8 mouse cellular contexts compared by ENCODE assay signal in genomic region chr4:58934746-58935476, GRCm38 (mm10). TPM values are rescaled to one million over a fixed set of nuclear protein-coding genes. Genes with fewer than 3 reads are reported as not detected.
DNase-seq lines count a peak whose midpoint lies in the region; ATAC-seq lines count a peak whose summit lies in the region.

No protein-coding gene starts in this region.

- no peaks in the 10 kb centered on the region for H3K36me3 ChIP-seq in hindbrain, embryonic 16.5 days (ENCODE audit: control insufficient read depth, insufficient read depth, low read length)
- no peaks in the 10 kb centered on the region for H3K36me3 ChIP-seq in liver, embryonic 13.5 days
- H3K36me3 ChIP-seq in neural tube, embryonic 15.5 days, result no peaks in the 10 kb centered on the region

- no peak overlapping the region for H3K27ac ChIP-seq in hindbrain, embryonic 16.5 days (ENCODE audit: low read depth, low read length)
- no peak overlapping the region for H3K27ac ChIP-seq in liver, embryonic 13.5 days
- H3K27ac ChIP-seq in neural tube, embryonic 15.5 days (replicated peaks), result no peak overlapping the region

- H3K4me2 ChIP-seq in hindbrain, embryonic 16.5 days (ENCODE audit: low read length), result no peak overlapping the region
- peak overlapping the region; percentile 28; the same call in 1 of the 2 replicates for H3K4me2 ChIP-seq in liver, embryonic 13.5 days
- no peak overlapping the region for H3K4me2 ChIP-seq in neural tube, embryonic 15.5 days

- whole genome bisulfite sequencing in hindbrain, embryonic 16.5 days, result 40% methylated on average over 15 of the region's 15 CpGs
- WGBS in liver, embryonic 13.5 days (ENCODE audit: insufficient replicate concordance), result 29% methylated on average over 15 of the region's 15 CpGs
- 49% methylated on average over 15 of the region's 15 CpGs for WGBS in neural tube, embryonic 15.5 days

- no peak overlapping the region for H3K4me3 ChIP-seq in hindbrain, embryonic 16.5 days (ENCODE audit: low read length)
- no peak overlapping the region for H3K4me3 ChIP-seq in liver, embryonic 13.5 days (replicated peaks)
- no peak overlapping the region for H3K4me3 ChIP-seq in neural tube, embryonic 15.5 days (replicated peaks)

- H3K4me1 ChIP-seq in hindbrain, embryonic 16.5 days (ENCODE audit: control insufficient read depth, insufficient read depth, low read depth, low read length), result peaks cover 7% of the 10 kb centered on the region
- H3K4me1 ChIP-seq in liver, embryonic 13.5 days (replicated peaks), result peaks cover 4% of the 10 kb centered on the region
- peaks cover 4% of the 10 kb centered on the region; the same call in 1 of the 2 replicates for H3K4me1 ChIP-seq in neural tube, embryonic 15.5 days

- peak; percentile 94 for ATAC-seq in hindbrain, embryonic 16.5 days
- peak; percentile 73 for ATAC-seq in liver, embryonic 13.5 days (ENCODE audit: low read depth)
- ATAC-seq in neural tube, embryonic 15.5 days (ENCODE audit: low FRiP score), result peak; percentile 92

- no peaks in the 10 kb centered on the region for H3K27me3 ChIP-seq in hindbrain, embryonic 16.5 days (replicated peaks; ENCODE audit: control insufficient read depth, insufficient read depth, low read length)
- 0 out of 2 replicates have a peak, but pooled peaks cover 3% of the 10 kb centered on the region for H3K27me3 ChIP-seq in liver, embryonic 13.5 days
- no peaks in the 10 kb centered on the region for H3K27me3 ChIP-seq in neural tube, embryonic 15.5 days (replicated peaks)

- no peaks in the 10 kb centered on the region for H3K9me3 ChIP-seq in hindbrain, embryonic 16.5 days (ENCODE audit: control insufficient read depth, low read length)
- no peaks in the 10 kb centered on the region for H3K9me3 ChIP-seq in liver, embryonic 13.5 days (replicated peaks)
- no peaks in the 10 kb centered on the region for H3K9me3 ChIP-seq in neural tube, embryonic 15.5 days (replicated peaks)

- DNase-seq in urinary bladder, adult 18-20 months (ENCODE audit: low spot score in 2 of 2), result peak; percentile 19 to 67
- DNase-seq in urinary bladder, adult 2 months (ENCODE audit: low spot score), result no peak
- peak; percentile 30 for DNase-seq in c-Kit-positive CD71-positive TER-119-negative erythroid progenitor cells, embryonic 14.5 days (ENCODE audit: low read depth)
- DNase-seq in gastrocnemius, postnatal 10 days, result peak; percentile 40
- no peak for DNase-seq in liver, embryonic 13.5 days
- DNase-seq in spleen, postnatal 4 days (ENCODE audit: low spot score in 2 of 2), result no peak

- H3K9ac ChIP-seq in hindbrain, embryonic 16.5 days (ENCODE audit: low read depth, low read length), result no peak overlapping the region
- no peak overlapping the region for H3K9ac ChIP-seq in liver, embryonic 13.5 days
- H3K9ac ChIP-seq in neural tube, embryonic 15.5 days (replicated peaks), result no peak overlapping the region

RNA-seq across cellular contexts. Expression of gene Zkscan16, which starts 8.5 kb away (rescaled TPM):
- 0.06 and 0.15 TPM in 2 replicates for polyA plus RNA-seq in urinary bladder, adult 2 months (2012; rRNA removed)
- under 1 TPM; 0.21 to 0.25 TPM for total RNA-seq in gastrocnemius, postnatal 10 days (2021)
- 2.0 and 2.7 TPM in 2 replicates for polyA plus RNA-seq in hindbrain, embryonic 16.5 days (2015; fragmentation: Nextera tagmentation; extraction: Ambion mirVana)
- polyA plus RNA-seq in liver, embryonic 13.5 days (2015; fragmentation: Nextera tagmentation; extraction: Ambion mirVana), result 0.03 and 0.06 TPM in 2 replicates
- 1.8 and 2.1 TPM in 2 replicates for polyA plus RNA-seq in neural tube, embryonic 15.5 days (2015; fragmentation: Nextera tagmentation; extraction: Ambion mirVana)

RNA-seq across cellular contexts. Expression of gene Ecpas, which starts 22.4 kb away (rescaled TPM):
- 25.0 and 31.5 TPM in 2 replicates for polyA plus RNA-seq in urinary bladder, adult 2 months (2012; rRNA removed)
- 100 to 1,000 TPM; 218 to 227 TPM for total RNA-seq in gastrocnemius, postnatal 10 days (2021)
- 29.0 and 31.1 TPM in 2 replicates for polyA plus RNA-seq in hindbrain, embryonic 16.5 days (2015; fragmentation: Nextera tagmentation; extraction: Ambion mirVana)
- 14.9 and 18.8 TPM in 2 replicates for polyA plus RNA-seq in liver, embryonic 13.5 days (2015; fragmentation: Nextera tagmentation; extraction: Ambion mirVana)
- polyA plus RNA-seq in neural tube, embryonic 15.5 days (2015; fragmentation: Nextera tagmentation; extraction: Ambion mirVana), result 33.0 and 34.5 TPM in 2 replicates

RNA-seq across cellular contexts. Expression of gene Ptgr1, which starts 52.0 kb away (rescaled TPM):
- 101 and 130 TPM in 2 replicates for polyA plus RNA-seq in urinary bladder, adult 2 months (2012; rRNA removed)
- total RNA-seq in gastrocnemius, postnatal 10 days (2021), result 1 to 10 TPM; 4.7 to 5.1 TPM
- 5.6 and 6.5 TPM in 2 replicates for polyA plus RNA-seq in hindbrain, embryonic 16.5 days (2015; fragmentation: Nextera tagmentation; extraction: Ambion mirVana)
- polyA plus RNA-seq in liver, embryonic 13.5 days (2015; fragmentation: Nextera tagmentation; extraction: Ambion mirVana), result 18.1 and 19.6 TPM in 2 replicates
- 4.3 and 14.8 TPM in 2 replicates for polyA plus RNA-seq in neural tube, embryonic 15.5 days (2015; fragmentation: Nextera tagmentation; extraction: Ambion mirVana)

RNA-seq across cellular contexts. Expression of gene Dnajc25, which starts 60.0 kb away (rescaled TPM):
- 10.2 and 10.8 TPM in 2 replicates for polyA plus RNA-seq in urinary bladder, adult 2 months (2012; rRNA removed)
- 10 to 100 TPM; 11.3 to 13.7 TPM for total RNA-seq in gastrocnemius, postnatal 10 days (2021)
- 5.7 and 5.8 TPM in 2 replicates for polyA plus RNA-seq in hindbrain, embryonic 16.5 days (2015; fragmentation: Nextera tagmentation; extraction: Ambion mirVana)
- 7.7 and 8.0 TPM in 2 replicates for polyA plus RNA-seq in liver, embryonic 13.5 days (2015; fragmentation: Nextera tagmentation; extraction: Ambion mirVana)
- polyA plus RNA-seq in neural tube, embryonic 15.5 days (2015; fragmentation: Nextera tagmentation; extraction: Ambion mirVana), result 8.2 and 9.4 TPM in 2 replicates

Comparison
In these comparisons a context has a peak if more than half of its experiments do, and no peak if none do; other contexts are left out.
1. DNase-seq: peak in urinary bladder, adult 18-20 months (2 of 2), c-Kit-positive CD71-positive TER-119-negative erythroid progenitor cells, embryonic 14.5 days (single experiment) and gastrocnemius, postnatal 10 days (single experiment); none in urinary bladder, adult 2 months (single experiment), liver, embryonic 13.5 days (single experiment) and spleen, postnatal 4 days (0 of 2).
2. Peak in every context shown above with its lines, with median percentiles within 50 percentile points of each other: ATAC-seq.